ENCODE assay signal across 25 mouse cellular contexts in the genomic region with DNA sequence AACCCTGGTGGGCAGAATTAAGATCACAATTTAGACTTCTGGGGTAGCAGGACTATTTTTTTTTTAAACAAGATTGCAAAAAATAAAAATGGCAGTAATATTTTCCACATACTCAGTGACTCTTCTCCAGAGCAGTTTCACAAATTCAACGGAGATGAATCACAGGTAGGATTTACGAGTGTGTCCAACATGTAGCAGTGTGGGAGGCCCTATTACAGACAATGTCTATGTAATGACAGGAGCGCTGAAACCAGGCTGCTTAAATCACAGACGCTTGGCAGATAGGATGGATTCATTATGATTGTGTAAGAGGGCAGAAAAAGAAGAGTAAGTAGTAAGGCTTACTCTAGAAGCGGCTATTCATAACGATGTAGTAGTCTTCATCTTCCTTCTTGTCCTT.
DNase-seq lines count a peak whose midpoint lies in the region; ATAC-seq and TF ChIP-seq lines count a peak whose summit lies in the region.
"Had no signal": no experiment of that assay in that cellular context is flagged by ENCODE, and none has a peak within 500 bp of the region (broad histone marks: within the 10 kb centered on the region; RNA-seq: fewer than 3 reads in every experiment).

No protein-coding gene starts in this region.

- intact Hi-C loops in gastrocnemius, postnatal 36 days (cut with DNase I): no loop called here

- H3K9me3 ChIP-seq in lung, postnatal 0 days (ENCODE audit: low read length): no peaks in the 10 kb centered on the region
- no peaks in the 10 kb centered on the region for H3K9me3 ChIP-seq in hindbrain, embryonic 14.5 days (ENCODE audit: control insufficient read depth, low read length)
- H3K9me3 ChIP-seq: embryonic facial prominence, embryonic 12.5 days; embryonic facial prominence, embryonic 15.5 days; forebrain, embryonic 12.5 days; forebrain, embryonic 15.5 days; heart, embryonic 10.5 days; hindbrain, embryonic 12.5 days had no signal

- H3K4me1 ChIP-seq in lung, postnatal 0 days (ENCODE audit: insufficient read depth, low read depth, low read length): no peaks in the 10 kb centered on the region
- no peaks in the 10 kb centered on the region for H3K4me1 ChIP-seq in hindbrain, embryonic 14.5 days (replicated peaks; ENCODE audit: control insufficient read depth, insufficient read depth, low read length)
- H3K4me1 ChIP-seq: embryonic facial prominence, embryonic 12.5 days; forebrain, embryonic 12.5 days; forebrain, embryonic 15.5 days; heart, embryonic 10.5 days; hindbrain, embryonic 12.5 days had no signal

- no peak overlapping the region for H3K4me3 ChIP-seq in lung, postnatal 0 days (ENCODE audit: low read depth, low read length)
- no peak overlapping the region for H3K4me3 ChIP-seq in hindbrain, embryonic 14.5 days (replicated peaks; ENCODE audit: low read length)
- H3K4me3 ChIP-seq: embryonic facial prominence, embryonic 12.5 days; embryonic facial prominence, embryonic 15.5 days; forebrain, embryonic 12.5 days; forebrain, embryonic 15.5 days; heart, embryonic 10.5 days; hindbrain, embryonic 12.5 days had no signal

- no peak for TF ChIP-seq CTCF in lung, postnatal 0 days (IDR thresholded peaks at IDR 0.05)

- ATAC-seq in lung, postnatal 0 days: no peak
- no peak for ATAC-seq in hindbrain, embryonic 14.5 days (ENCODE audit: low FRiP score)
- ATAC-seq: activated CD4-positive, CD25-positive, alpha-beta regulatory T cell, adult 4 months; CD4-positive, CD25-positive, alpha-beta regulatory T cell, adult 4 months; forebrain, embryonic 15.5 days; hindbrain, embryonic 16.5 days; inflammation-experienced regulatory T-cells, adult 6 months; intestine, embryonic 16.5 days had no signal

- H3K9ac ChIP-seq in lung, postnatal 0 days (replicated peaks; ENCODE audit: low read depth): no peak overlapping the region
- H3K9ac ChIP-seq in hindbrain, embryonic 14.5 days: no peak overlapping the region
- H3K9ac ChIP-seq: embryonic facial prominence, embryonic 12.5 days; embryonic facial prominence, embryonic 15.5 days; forebrain, embryonic 12.5 days; forebrain, embryonic 15.5 days; hindbrain, embryonic 12.5 days had no signal

- 83% methylated on average over 6 of the region's 6 CpGs for WGBS in lung, postnatal 0 days
- 89% methylated on average over 6 of the region's 6 CpGs for WGBS in hindbrain, embryonic 14.5 days

- H3K27ac ChIP-seq in lung, postnatal 0 days (ENCODE audit: low read length): no peak overlapping the region
- no peak overlapping the region for H3K27ac ChIP-seq in hindbrain, embryonic 14.5 days
- H3K27ac ChIP-seq: embryonic facial prominence, embryonic 12.5 days; embryonic facial prominence, embryonic 15.5 days; forebrain, embryonic 12.5 days; forebrain, embryonic 15.5 days; heart, embryonic 10.5 days; hindbrain, embryonic 12.5 days had no signal

- DNase-seq in adrenal gland, adult 2 months: peak; percentile 31
- no peak for DNase-seq in adrenal gland, adult 18-20 months (ENCODE audit: low spot score in 2 of 2)
- peak; percentile 12 for DNase-seq in lung, postnatal 0 days (ENCODE audit: low spot score)
- DNase-seq in lung, postnatal 4 days: no peak
- peak; percentile 68 for DNase-seq in NIH3T3 (ENCODE audit: low read depth)
- DNase-seq in gastrocnemius, postnatal 36 days: no peak
- DNase-seq in hindbrain, embryonic 14.5 days (ENCODE audit: low spot score): no peak
- DNase-seq: adrenal gland, postnatal 25 days; B cell, adult 2 months; cerebellum, adult 18-20 months; cerebellum, adult 9-10 months; gastrocnemius, postnatal 25 days; heart, adult 18-20 months; kidney, adult 18-20 months had no signal

- no peaks in the 10 kb centered on the region for H3K36me3 ChIP-seq in lung, postnatal 0 days (ENCODE audit: insufficient read depth, low read length)
- no peaks in the 10 kb centered on the region for H3K36me3 ChIP-seq in hindbrain, embryonic 14.5 days (replicated peaks; ENCODE audit: control insufficient read depth, insufficient read depth)
- H3K36me3 ChIP-seq: embryonic facial prominence, embryonic 12.5 days; embryonic facial prominence, embryonic 15.5 days; forebrain, embryonic 12.5 days; forebrain, embryonic 15.5 days; heart, embryonic 10.5 days; hindbrain, embryonic 12.5 days had no signal

- no peak for TF ChIP-seq EP300 in lung, postnatal 0 days (IDR thresholded peaks at IDR 0.05)

- H3K4me2 ChIP-seq in lung, postnatal 0 days (replicated peaks; ENCODE audit: low read depth, low read length): no peak overlapping the region
- H3K4me2 ChIP-seq in hindbrain, embryonic 14.5 days (replicated peaks): no peak overlapping the region
- H3K4me2 ChIP-seq: embryonic facial prominence, embryonic 12.5 days; embryonic facial prominence, embryonic 15.5 days; forebrain, embryonic 12.5 days; forebrain, embryonic 15.5 days; hindbrain, embryonic 12.5 days had no signal

- H3K27me3 ChIP-seq in lung, postnatal 0 days (replicated peaks; ENCODE audit: insufficient read depth, low read length): no peaks in the 10 kb centered on the region
- no peaks in the 10 kb centered on the region for H3K27me3 ChIP-seq in hindbrain, embryonic 14.5 days (ENCODE audit: control insufficient read depth, insufficient read depth, low read length)
- H3K27me3 ChIP-seq: embryonic facial prominence, embryonic 12.5 days; embryonic facial prominence, embryonic 15.5 days; forebrain, embryonic 12.5 days; forebrain, embryonic 15.5 days; hindbrain, embryonic 12.5 days had no signal

Comparison
In these comparisons a context has a peak if more than half of its experiments do, and no peak if none do; other contexts are left out.
1. DNase-seq: peak in adrenal gland, adult 2 months (single experiment), lung, postnatal 0 days (single experiment) and NIH3T3 (single experiment); none in adrenal gland, adult 18-20 months (0 of 2), lung, postnatal 4 days (0 of 2), gastrocnemius, postnatal 36 days (0 of 2) and hindbrain, embryonic 14.5 days (single experiment).